Mouse (Mus musculus) CH12.LX (cell line): ENCODE measurements at regions not wholly inside any gene's neighbourhood (a gene's known extent, or its start where the extent isn't known, plus 50 kb on each side); places are given as distances from the start of the nearest gene placed in this dataset.

Experiments
- DNase-seq: peaks from one replicate; pipeline ENCODE4 v3.0.0-alpha.2; 2013; ENCODE audit errors: extremely low read depth
- H3K27ac ChIP-seq: 2 replicates; pipeline ENCODE4 v1.5.1; 2012; ENCODE audit warnings: low read depth, mild to moderate bottlenecking, control low read depth, moderate library complexity; ENCODE audit not compliant: insufficient read depth
- H3K27me3 ChIP-seq: replicated peaks from 2 replicates; pipeline ENCODE3; 2012; ENCODE audit warnings: inconsistent platforms
- H3K36me3 ChIP-seq, 2 experiments: replicated peaks in 1 of 2; 2 replicates each; pipeline versions ENCODE3 to v1.6.1; 2012; ENCODE audit warnings: inconsistent platforms in 1 of 2, low read length in 1 of 2, mild to moderate bottlenecking in 1 of 2, mixed read lengths in 1 of 2, moderate library complexity in 1 of 2; ENCODE audit not compliant: control insufficient read depth in 1 of 2, insufficient read depth in 1 of 2
- H3K4me1 ChIP-seq, 2 experiments: 2 replicates each; pipeline ENCODE4 v1.6.1; 2012; ENCODE audit warnings: inconsistent platforms in 1 of 2, moderate library complexity in 1 of 2; ENCODE audit not compliant: insufficient read depth in 2 of 2, control insufficient read depth in 1 of 2
- H3K4me2 ChIP-seq: 2 replicates; pipeline ENCODE4 v1.6.1; 2012; ENCODE audit warnings: low read depth, mild to moderate bottlenecking, control low read depth; ENCODE audit not compliant: poor library complexity, insufficient read depth, severe bottlenecking
- H3K4me3 ChIP-seq, 3 experiments: fragments of 150-350 bp in 1 of 3; sonication (generic) in 1 of 3; replicated peaks in 1 of 3; 2 replicates each; pipeline versions ENCODE3 to v1.5.1; 2011 to 2012; ENCODE audit warnings: low read depth in 2 of 3, low read length in 2 of 3, mild to moderate bottlenecking in 2 of 3, moderate library complexity in 2 of 3, control low read depth in 1 of 3, improper control_type of control experiment in 1 of 3, inconsistent platforms in 1 of 3, mixed read lengths in 1 of 3; ENCODE audit not compliant: poor library complexity in 1 of 3
- H3K79me2 ChIP-seq: replicated peaks from 2 replicates; pipeline ENCODE4 v1.6.1; 2012; ENCODE audit warnings: mild to moderate bottlenecking, moderate library complexity; ENCODE audit not compliant: control insufficient read depth, poor library complexity, insufficient read depth, severe bottlenecking; ENCODE audit errors: extremely low read depth
- H3K9ac ChIP-seq: 2 replicates; pipeline ENCODE4 v1.6.1; 2012; ENCODE audit warnings: low read depth, mild to moderate bottlenecking, control low read depth, moderate library complexity; ENCODE audit not compliant: insufficient read depth
- H3K9me3 ChIP-seq: replicated peaks from 2 replicates; pipeline ENCODE3; 2012; ENCODE audit warnings: low read length, inconsistent platforms, mixed read lengths
- BHLHE40 ChIP-seq: IDR thresholded peaks from 2 replicates; pipeline ENCODE4 v1.6.1; 2011; ENCODE audit warnings: mild to moderate bottlenecking, low read depth, low read length, improper control_type of control experiment
- E2F4 ChIP-seq: IDR thresholded peaks from 2 replicates; pipeline ENCODE4 v1.6.1; 2011; ENCODE audit warnings: low read depth, low read length, improper control_type of control experiment; ENCODE audit not compliant: insufficient replicate concordance
- ELF1 ChIP-seq: IDR thresholded peaks from 2 replicates; pipeline ENCODE4 v1.6.1; 2014; ENCODE audit warnings: low read depth, mild to moderate bottlenecking, inconsistent platforms, low read length, improper control_type of control experiment
- GABPA ChIP-seq: IDR thresholded peaks from 2 replicates; pipeline ENCODE4 v1.6.1; 2012; ENCODE audit warnings: low read depth, low read length, improper control_type of control experiment, inconsistent platforms; ENCODE audit not compliant: insufficient replicate concordance
- JUN ChIP-seq: IDR thresholded peaks from 2 replicates; pipeline ENCODE4 v1.6.1; 2011; ENCODE audit warnings: low read depth, mild to moderate bottlenecking, low read length, improper control_type of control experiment, moderate library complexity; ENCODE audit not compliant: insufficient read depth
- JUND ChIP-seq: conservative IDR thresholded peaks from 2 replicates; pipeline ENCODE4 v1.6.1; 2011; ENCODE audit warnings: low read depth, low read length, improper control_type of control experiment
- KAT2A ChIP-seq: IDR thresholded peaks from 2 replicates; pipeline ENCODE4 v1.6.1; 2012; ENCODE audit warnings: low read length, improper control_type of control experiment, inconsistent platforms; ENCODE audit not compliant: insufficient replicate concordance
- MAX ChIP-seq: IDR thresholded peaks from 2 replicates; pipeline ENCODE4 v1.6.1; 2011; ENCODE audit warnings: low read length, improper control_type of control experiment
- MAZ ChIP-seq: IDR thresholded peaks from 2 replicates; pipeline ENCODE4 v1.6.1; 2012; ENCODE audit warnings: low read depth, mild to moderate bottlenecking, inconsistent platforms, low read length, improper control_type of control experiment, moderate library complexity
- MXI1 ChIP-seq: IDR thresholded peaks from 2 replicates; pipeline ENCODE4 v1.6.1; 2011; ENCODE audit warnings: mild to moderate bottlenecking, low read depth, low read length, improper control_type of control experiment
- MYC ChIP-seq: IDR thresholded peaks from 2 replicates; pipeline ENCODE4 v1.6.1; 2011; ENCODE audit warnings: low read depth, mild to moderate bottlenecking, improper control_type of control experiment, low read length
- NRF1 ChIP-seq: IDR thresholded peaks from 2 replicates; pipeline ENCODE4 v1.6.1; 2014; ENCODE audit warnings: low read depth, mild to moderate bottlenecking, inconsistent platforms, low read length, improper control_type of control experiment, moderate library complexity
- POLR2A ChIP-seq: IDR thresholded peaks from 2 replicates; pipeline ENCODE4 v1.6.1; 2011; ENCODE audit warnings: low read depth, mild to moderate bottlenecking, improper control_type of control experiment, low read length
- POLR2AphosphoS2 ChIP-seq: IDR thresholded peaks from 2 replicates; pipeline ENCODE4 v1.6.1; 2011; ENCODE audit warnings: low read depth, low read length, improper control_type of control experiment
- RAD21 ChIP-seq: IDR thresholded peaks from 2 replicates; pipeline ENCODE4 v1.6.1; 2011; ENCODE audit warnings: low read depth, mild to moderate bottlenecking, low read length, improper control_type of control experiment, moderate library complexity
- SIN3A ChIP-seq: IDR thresholded peaks from 2 replicates; pipeline ENCODE4 v1.6.1; 2012; ENCODE audit warnings: low read length, improper control_type of control experiment, inconsistent platforms
- TCF12 ChIP-seq: IDR thresholded peaks from 2 replicates; pipeline ENCODE4 v1.6.1; 2014; ENCODE audit warnings: low read depth, mild to moderate bottlenecking, inconsistent platforms, low read length, improper control_type of control experiment
- UBTF ChIP-seq: IDR thresholded peaks from 2 replicates; pipeline ENCODE4 v1.6.1; 2012; ENCODE audit warnings: low read depth, mild to moderate bottlenecking, inconsistent platforms, low read length, improper control_type of control experiment, moderate library complexity
- USF1 ChIP-seq: IDR thresholded peaks from 2 replicates; pipeline ENCODE4 v1.6.1; 2014; ENCODE audit warnings: low read depth, mild to moderate bottlenecking, inconsistent platforms, low read length, improper control_type of control experiment
- USF2 ChIP-seq: conservative IDR thresholded peaks from 2 replicates; pipeline ENCODE4 v1.6.1; 2011; ENCODE audit warnings: low read depth, low read length, improper control_type of control experiment
- ZMIZ1 ChIP-seq: IDR thresholded peaks from 2 replicates; pipeline ENCODE4 v1.6.1; 2012; ENCODE audit warnings: low read depth, mild to moderate bottlenecking, inconsistent platforms, low read length, improper control_type of control experiment
- ZNF384 ChIP-seq: IDR thresholded peaks from 2 replicates; pipeline ENCODE4 v1.6.1; 2012; ENCODE audit warnings: low read depth, low read length, improper control_type of control experiment, inconsistent platforms
- dilution Hi-C: fragments of 300-500 bp; cut with MboI; formaldehyde crosslinking; loops from 2 replicates; pipeline ENCODE4 v1.14.3; 2020; ENCODE audit warnings: low sequenced_read_pairs; ENCODE audit not compliant: extremely low pct_unique_long_range_greater_than_20kb, extremely low pct_ligation_motif_present
- in situ Hi-C: fragments of 300-500 bp; cut with MboI; formaldehyde crosslinking; loops from 3 replicates; pipeline ENCODE4 v1.14.3; 2019; ENCODE audit warnings: low sequenced_read_pairs, low pct_ligation_motif_present, low pct_unique_long_range_greater_than_20kb, mixed read lengths

DNA sequence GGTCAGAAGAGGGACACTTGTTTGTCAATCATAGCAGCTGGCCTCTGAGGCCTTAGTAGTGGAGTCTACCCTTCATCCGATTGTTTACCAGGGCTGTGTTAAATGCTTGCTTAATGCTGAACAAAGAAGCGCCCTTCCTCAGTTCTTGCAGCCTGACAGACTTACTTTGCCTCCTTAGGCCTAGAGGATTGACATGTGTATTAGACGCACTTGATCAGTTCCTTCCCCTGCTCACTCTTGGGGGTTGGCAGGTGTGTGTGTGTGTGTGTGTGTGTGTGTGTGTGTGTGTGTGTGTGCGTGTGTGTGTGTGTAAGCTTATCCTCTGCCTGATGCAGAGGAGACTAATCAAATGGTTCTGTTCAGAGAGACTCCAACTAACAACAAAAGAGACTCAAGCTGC is 91.8 kb upstream of the Dnajc19 start:
- Histone ChIP-seq H3K9ac (no peak overlapping the region), H3K36me3 (no peaks in the 10 kb centered on the region), H3K4me2 (no peak overlapping the region), H3K27ac (no peak overlapping the region), H3K27me3 (no peaks in the 10 kb centered on the region), H3K9me3 (no peaks in the 10 kb centered on the region), H3K4me1 (peaks cover 0 to 9% of the 10 kb centered on the region in 2 experiments; a peak in 2 of 4 replicates)
- dilution Hi-C loops (no loop called here), in situ Hi-C loops (no loop called here)
- DNase-seq = no peak
- TF ChIP-seq MXI1 (no peak), MAZ (no peak), POLR2AphosphoS2 (no peak), ELF1 (no peak), BHLHE40 (no peak), USF1 (no peak), ZMIZ1 (no peak), SIN3A (no peak), JUN (no peak), NRF1 (no peak), USF2 (no peak), GABPA (no peak), ZNF384 (no peak), MAX (no peak), MYC (no peak), E2F4 (no peak)
- TF ChIP-seq, all 38 proteins: peak for 0
- Histone ChIP-seq H3K79me2 (no peaks in the 10 kb centered on the region), H3K4me3 (no peak overlapping the region)

DNA sequence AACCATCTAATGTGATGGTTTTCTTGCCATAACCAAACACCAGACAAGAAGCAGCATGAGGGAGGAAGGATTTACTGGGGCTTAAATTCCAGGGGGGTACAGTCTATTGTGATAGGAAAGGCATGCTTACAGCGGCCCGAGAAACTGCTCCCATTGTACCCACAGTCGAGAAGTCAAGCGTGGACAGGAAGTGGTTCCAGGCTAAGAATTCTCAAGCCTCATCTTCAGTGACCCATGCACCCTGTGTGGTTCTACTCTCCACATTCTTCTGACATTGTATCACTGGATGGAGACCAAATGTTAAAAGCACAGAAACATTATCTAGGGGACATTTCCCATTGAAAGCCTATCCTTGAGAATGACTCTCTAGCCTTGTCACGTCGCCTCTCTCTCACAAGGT is 90.8 kb upstream of the Dnajc19 start:
- dilution Hi-C loops = no loop called here
- TF ChIP-seq BHLHE40 (no peak), JUND (no peak), NRF1 (no peak), TCF12 (no peak), USF2 (no peak), RAD21 (no peak), KAT2A (no peak), MXI1 (no peak), MAX (no peak), MAZ (no peak), POLR2AphosphoS2 (no peak), UBTF (no peak), POLR2A (no peak)
- Histone ChIP-seq H3K9me3 (no peaks in the 10 kb centered on the region), H3K27ac (no peak overlapping the region), H3K9ac (no peak overlapping the region), H3K4me2 (no peak overlapping the region), H3K4me1 (peaks cover 0 to 9% of the 10 kb centered on the region in 2 experiments; a peak in 2 of 4 replicates), H3K36me3 (no peaks in the 10 kb centered on the region), H3K79me2 (no peaks in the 10 kb centered on the region), H3K4me3 (no peak overlapping the region), H3K27me3 (no peaks in the 10 kb centered on the region)
- DNase-seq = no peak
- in situ Hi-C loops = no loop called here
